Mouse (Mus musculus) thymus, adult 2 months (tissue): ENCODE data around the gene Capn9.

ENCODE experiments used
- CTCF ChIP-seq: fragments of 200-500 bp; IDR thresholded peaks from 2 replicates; pipeline ENCODE4 v1.5.1; 2012; ENCODE audit warnings: mild to moderate bottlenecking, control low read depth, low read length, moderate library complexity, borderline replicate concordance; ENCODE audit not compliant: control insufficient read depth, poor library complexity, insufficient read depth; ENCODE audit errors: extremely low read depth
- POLR2A ChIP-seq: fragments of 200-500 bp; IDR thresholded peaks from 2 replicates; pipeline ENCODE4 v1.6.1; 2012; ENCODE audit warnings: mild to moderate bottlenecking, low read length, control low read depth, moderate library complexity; ENCODE audit not compliant: control insufficient read depth, poor library complexity, insufficient read depth; ENCODE audit errors: extremely low read depth

DNA sequence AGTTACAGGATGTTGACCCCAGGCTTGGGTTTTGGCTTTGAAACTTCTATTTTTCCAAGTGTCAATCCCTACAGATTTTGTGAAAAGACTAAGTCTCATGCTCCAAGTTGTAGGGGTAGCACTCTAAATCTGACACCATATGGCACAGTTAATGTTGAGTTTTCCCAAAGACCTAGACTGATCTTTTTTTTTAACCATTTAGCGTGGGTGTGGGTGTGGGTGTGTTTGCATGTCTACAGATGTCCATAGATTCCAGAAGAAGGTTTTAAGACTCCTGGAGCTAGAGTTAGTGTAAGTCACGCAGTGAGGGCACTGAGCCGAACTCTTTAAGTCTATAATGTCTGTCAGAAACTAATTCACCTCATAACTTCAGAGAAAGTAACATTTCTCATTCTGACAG, 43.3 kb upstream of the Capn9 start:
- no peak for TF ChIP-seq POLR2A
- TF ChIP-seq CTCF, result no peak
